In the genomic region with DNA sequence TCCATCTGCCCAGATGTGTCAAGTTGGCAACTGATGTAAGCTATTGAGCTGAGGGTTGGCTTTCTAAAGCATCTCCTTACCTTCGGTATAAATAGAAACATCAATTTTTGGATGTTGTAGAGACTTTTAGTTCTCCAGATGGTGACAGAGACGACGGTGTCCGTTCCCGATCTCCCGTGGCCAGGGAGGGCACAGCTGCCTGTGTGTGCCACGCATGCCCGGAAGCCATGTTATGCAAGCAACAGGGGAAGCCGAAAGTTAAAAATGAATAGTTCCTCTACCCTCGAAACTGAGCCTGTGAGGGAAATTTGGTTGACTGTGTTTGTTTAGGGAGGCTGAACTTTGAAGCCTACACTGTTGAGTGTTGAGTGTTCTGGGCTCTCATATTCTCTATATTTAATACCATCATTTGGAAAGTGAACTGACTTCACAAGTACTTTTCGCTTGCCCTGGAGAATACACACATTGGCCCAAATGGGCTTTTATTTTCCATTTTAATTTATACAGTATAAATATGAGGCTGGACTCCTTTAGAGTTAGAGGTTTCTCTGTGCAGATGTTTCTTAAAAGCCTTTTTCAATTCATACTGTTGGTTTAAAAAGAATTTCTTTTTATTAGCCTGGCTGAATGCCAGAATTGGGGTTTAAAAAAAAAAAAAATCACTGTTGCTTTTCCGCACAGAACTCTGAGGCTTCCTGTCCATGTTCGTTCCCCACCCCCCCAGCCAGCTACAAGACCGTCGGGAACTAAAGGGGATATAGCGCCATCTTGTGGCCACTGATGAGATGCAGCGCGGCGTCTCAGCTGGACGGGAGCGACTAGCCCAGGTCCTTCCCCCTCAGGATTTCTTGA, we compare ENCODE assay signal across 8 mouse cellular contexts. TPM values are rescaled to one million over a fixed set of nuclear protein-coding genes. Genes with fewer than 3 reads are reported as not detected.
DNase-seq lines count a peak whose midpoint lies in the region; ATAC-seq and TF ChIP-seq lines count a peak whose summit lies in the region.

No protein-coding gene starts in this region.

- H3K4me1 ChIP-seq in bone marrow, adult 2 months (ENCODE audit: control insufficient read depth, insufficient read depth, low read length), result no peaks in the 10 kb centered on the region
- peaks cover 8% of the 10 kb centered on the region; the same call in 1 of the 2 replicates for H3K4me1 ChIP-seq in embryonic facial prominence, embryonic 14.5 days (ENCODE audit: control insufficient read depth, insufficient read depth, low read length)
- H3K4me1 ChIP-seq in kidney, embryonic 14.5 days (ENCODE audit: control insufficient read depth, insufficient read depth, low read length), result no peaks in the 10 kb centered on the region
- H3K4me1 ChIP-seq in limb, embryonic 15.5 days, result peaks cover 14% of the 10 kb centered on the region
- no peaks in the 10 kb centered on the region for H3K4me1 ChIP-seq in midbrain, postnatal 0 days (ENCODE audit: insufficient read depth, low read length)

- no peak overlapping the region for H3K9ac ChIP-seq in embryonic facial prominence, embryonic 14.5 days (ENCODE audit: low read depth, low read length)
- peak overlapping the region; percentile 34; the same call in 1 of the 2 replicates for H3K9ac ChIP-seq in kidney, embryonic 14.5 days (ENCODE audit: low read depth, low read length)
- H3K9ac ChIP-seq in limb, embryonic 15.5 days, result no peak overlapping the region
- no peak overlapping the region for H3K9ac ChIP-seq in midbrain, postnatal 0 days (replicated peaks; ENCODE audit: low read length, poor library complexity, severe bottlenecking)

- H3K36me3 ChIP-seq in embryonic facial prominence, embryonic 14.5 days (ENCODE audit: control insufficient read depth, insufficient read depth, low read length), result no peaks in the 10 kb centered on the region
- no peaks in the 10 kb centered on the region for H3K36me3 ChIP-seq in kidney, embryonic 14.5 days (ENCODE audit: control insufficient read depth, insufficient read depth, low read length)
- no peaks in the 10 kb centered on the region for H3K36me3 ChIP-seq in limb, embryonic 15.5 days
- no peaks in the 10 kb centered on the region for H3K36me3 ChIP-seq in midbrain, postnatal 0 days (ENCODE audit: insufficient read depth, low read length)

- 14% methylated on average over 21 of the region's 21 CpGs for WGBS in bone marrow, adult 2 months
- WGBS in embryonic facial prominence, embryonic 14.5 days, result 37% methylated on average over 21 of the region's 21 CpGs
- WGBS in kidney, embryonic 14.5 days, result 44% methylated on average over 21 of the region's 21 CpGs
- WGBS in limb, embryonic 15.5 days, result 27% methylated on average over 21 of the region's 21 CpGs
- WGBS in midbrain, postnatal 0 days, result 48% methylated on average over 21 of the region's 21 CpGs

- DNase-seq in 416B (ENCODE audit: low read depth), result peak; percentile 88
- DNase-seq in embryonic facial prominence, embryonic 14.5 days (ENCODE audit: low spot score), result peak; percentile 95
- peak; percentile 80 for DNase-seq in heart, adult 8-10 months (ENCODE audit: low spot score)
- peak; percentile 92 for DNase-seq in midbrain, postnatal 0 days (ENCODE audit: low spot score)
- peak; percentile 48 to 65 for DNase-seq in spleen, postnatal 36 days (ENCODE audit: low spot score in 2 of 2)

- H3K27ac ChIP-seq in bone marrow, adult 2 months (ENCODE audit: control insufficient read depth, insufficient read depth, low read depth, low read length, poor library complexity), result no peak overlapping the region
- peak overlapping the region; percentile 70 for H3K27ac ChIP-seq in embryonic facial prominence, embryonic 14.5 days (replicated peaks; ENCODE audit: low read depth, low read length)
- no peak overlapping the region for H3K27ac ChIP-seq in kidney, embryonic 14.5 days (ENCODE audit: low read depth, low read length)
- H3K27ac ChIP-seq in limb, embryonic 15.5 days, result peak overlapping the region; percentile 86
- H3K27ac ChIP-seq in midbrain, postnatal 0 days (ENCODE audit: low read depth, low read length), result no peak overlapping the region

- H3K4me2 ChIP-seq in embryonic facial prominence, embryonic 14.5 days (ENCODE audit: low read depth, low read length), result peak overlapping the region; percentile 41
- H3K4me2 ChIP-seq in kidney, embryonic 14.5 days (replicated peaks; ENCODE audit: low read depth, low read length), result peak overlapping the region; percentile 47
- peak overlapping the region; percentile 45 for H3K4me2 ChIP-seq in limb, embryonic 15.5 days
- H3K4me2 ChIP-seq in midbrain, postnatal 0 days (ENCODE audit: low read depth, low read length, poor library complexity, severe bottlenecking), result no peak overlapping the region

- TF ChIP-seq POLR2A in bone marrow, adult 2 months (IDR thresholded peaks at IDR 0.05; ENCODE audit: borderline replicate concordance, control insufficient read depth, low read depth, low read length), result no peak

- peak; percentile 83 for TF ChIP-seq CTCF in bone marrow, adult 2 months (IDR thresholded peaks at IDR 0.05; ENCODE audit: control insufficient read depth, insufficient read depth, low read length)
- peak; percentile 97 for TF ChIP-seq CTCF in midbrain, postnatal 0 days (IDR thresholded peaks at IDR 0.05)

- H3K4me3 ChIP-seq in bone marrow, adult 2 months (replicated peaks; ENCODE audit: control insufficient read depth, low read depth, low read length), result no peak overlapping the region
- H3K4me3 ChIP-seq in embryonic facial prominence, embryonic 14.5 days (ENCODE audit: low read depth, low read length), result no peak overlapping the region
- H3K4me3 ChIP-seq in kidney, embryonic 14.5 days (ENCODE audit: low read length), result peak overlapping the region; percentile 24
- peak overlapping the region; percentile 26 for H3K4me3 ChIP-seq in limb, embryonic 15.5 days
- no peak overlapping the region for H3K4me3 ChIP-seq in midbrain, postnatal 0 days (ENCODE audit: low read depth, low read length)

- ATAC-seq in embryonic facial prominence, embryonic 14.5 days (ENCODE audit: low read depth), result peak; percentile 89
- ATAC-seq in kidney, embryonic 14.5 days (ENCODE audit: low FRiP score, low TSS enrichment), result peak; percentile 83
- ATAC-seq in limb, embryonic 15.5 days (ENCODE audit: insufficient number of reproducible peaks, low FRiP score, low TSS enrichment, low read depth), result peak; percentile 91
- no peak for ATAC-seq in midbrain, postnatal 0 days (ENCODE audit: low FRiP score)

- H3K9me3 ChIP-seq in embryonic facial prominence, embryonic 14.5 days (ENCODE audit: control insufficient read depth, low read length), result no peaks in the 10 kb centered on the region
- peaks cover 5% of the 10 kb centered on the region; the same call in 1 of the 2 replicates for H3K9me3 ChIP-seq in kidney, embryonic 14.5 days (ENCODE audit: control insufficient read depth, low read length)
- no peaks in the 10 kb centered on the region for H3K9me3 ChIP-seq in limb, embryonic 15.5 days
- no peaks in the 10 kb centered on the region for H3K9me3 ChIP-seq in midbrain, postnatal 0 days (ENCODE audit: low read length)

- no peaks in the 10 kb centered on the region for H3K27me3 ChIP-seq in embryonic facial prominence, embryonic 14.5 days (replicated peaks; ENCODE audit: control insufficient read depth, insufficient read depth, low read length)
- no peaks in the 10 kb centered on the region for H3K27me3 ChIP-seq in kidney, embryonic 14.5 days (ENCODE audit: control insufficient read depth, insufficient read depth, low read length)
- H3K27me3 ChIP-seq in limb, embryonic 15.5 days, result no peaks in the 10 kb centered on the region
- no peaks in the 10 kb centered on the region for H3K27me3 ChIP-seq in midbrain, postnatal 0 days (ENCODE audit: insufficient read depth, low read length)

RNA-seq across cellular contexts. Expression of gene Cdk1, which starts 31.8 kb away (rescaled TPM):
- polyA plus RNA-seq in bone marrow, adult 2 months (2011; ENCODE audit: insufficient read depth, insufficient read length, low replicate concordance, missing spikeins), result 147 and 174 TPM in 2 replicates
- 397 and 436 TPM in 2 replicates for polyA plus RNA-seq in embryonic facial prominence, embryonic 14.5 days (2014; fragmentation: Nextera tagmentation; extraction: Ambion mirVana)
- 1 to 10 TPM in 1 of 4 experiments, under 1 TPM in 3; 0.44 to 1.3 (median 0.47) TPM for total RNA-seq in heart, adult 8-10 months (2022)
- polyA plus RNA-seq in kidney, embryonic 14.5 days (2014; fragmentation: Nextera tagmentation; extraction: Ambion mirVana), result 547 and 584 TPM in 2 replicates
- 348 and 358 TPM in 2 replicates for polyA plus RNA-seq in limb, embryonic 15.5 days (2015; fragmentation: Nextera tagmentation; extraction: Ambion mirVana)
- 19.4 and 38.1 TPM in 2 replicates for total RNA-seq in midbrain, postnatal 0 days (2014; rRNA removed)
- polyA plus RNA-seq in midbrain, postnatal 0 days (2015; fragmentation: Nextera tagmentation; extraction: Ambion mirVana), result 23.7 and 25.5 TPM in 2 replicates

Comparison
In these comparisons a context has a peak if more than half of its experiments do, and no peak if none do; other contexts are left out.
1. H3K27ac ChIP-seq: peak in embryonic facial prominence, embryonic 14.5 days (single experiment) and limb, embryonic 15.5 days (single experiment); none in bone marrow, adult 2 months (single experiment), kidney, embryonic 14.5 days (single experiment) and midbrain, postnatal 0 days (single experiment).
2. H3K4me3 ChIP-seq: peak in kidney, embryonic 14.5 days (single experiment) and limb, embryonic 15.5 days (single experiment); none in bone marrow, adult 2 months (single experiment), embryonic facial prominence, embryonic 14.5 days (single experiment) and midbrain, postnatal 0 days (single experiment).
3. Peak in every context shown above with its lines, with median percentiles within 50 percentile points of each other: DNase-seq.